Mouse (Mus musculus): ENCODE results near the gene Neurl1a. TPM values are rescaled to one million over a fixed set of nuclear protein-coding genes. Genes with fewer than 3 reads are reported as not detected.

Gene Neurl1a
- polyA plus RNA-seq, 1 experiment from 2014 or later: 9.6 TPM

DNA sequence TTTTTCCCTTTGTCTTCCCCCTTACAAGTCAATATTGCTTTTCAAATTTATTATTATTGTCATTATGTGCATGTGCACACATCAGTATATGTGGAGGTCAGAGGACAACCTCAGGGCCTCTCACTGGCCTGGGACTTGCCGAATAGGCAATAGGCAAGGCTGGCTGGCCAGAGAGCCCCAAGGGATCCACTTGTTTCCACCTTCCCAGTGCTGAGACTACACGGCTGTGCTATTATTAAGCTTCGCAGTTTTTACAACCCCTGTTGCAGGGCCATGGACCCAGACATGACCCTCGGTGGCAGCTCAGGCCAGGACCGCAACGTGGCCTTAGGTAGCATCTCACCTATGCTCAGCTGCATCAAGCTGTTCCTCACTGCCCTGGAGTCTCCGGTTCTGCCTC, 33.8 kb downstream of the Neurl1a start:
- H3K4me1 ChIP-seq (ENCODE audit: control insufficient read depth, insufficient read depth, low read length): peaks cover 9% of the 10 kb centered on the region
- H3K9ac ChIP-seq (replicated peaks; ENCODE audit: low read length): no peak overlapping the region
- no peaks in the 10 kb centered on the region for H3K9me3 ChIP-seq (ENCODE audit: control insufficient read depth, low read length)
- H3K36me3 ChIP-seq (ENCODE audit: control insufficient read depth, insufficient read depth, low read length): no peaks in the 10 kb centered on the region
- DNase-seq (no peak), ATAC-seq (ENCODE audit: low FRiP score, low TSS enrichment) (no peak)
- no peak overlapping the region for H3K4me3 ChIP-seq (replicated peaks; ENCODE audit: low read depth, low read length)
- H3K27me3 ChIP-seq (ENCODE audit: control insufficient read depth, insufficient read depth, low read length): no peaks in the 10 kb centered on the region
- no peak overlapping the region for H3K4me2 ChIP-seq (ENCODE audit: low read length)
- 79% methylated on average over 7 of the region's 7 CpGs for whole genome bisulfite sequencing
- H3K27ac ChIP-seq (replicated peaks; ENCODE audit: low read depth, low read length): peak overlapping the region; percentile 10

GRCm38 (mm10) chr19:47213470-47213869, 34.9 kb downstream of the Neurl1a start:
- Histone ChIP-seq H3K27me3 (ENCODE audit: control insufficient read depth, insufficient read depth, low read length) (no peaks in the 10 kb centered on the region), H3K4me3 (replicated peaks; ENCODE audit: low read depth, low read length) (no peak overlapping the region), H3K4me1 (ENCODE audit: control insufficient read depth, insufficient read depth, low read length) (peaks cover 9% of the 10 kb centered on the region), H3K9me3 (ENCODE audit: control insufficient read depth, low read length) (no peaks in the 10 kb centered on the region), H3K9ac (replicated peaks; ENCODE audit: low read length) (no peak overlapping the region), H3K36me3 (ENCODE audit: control insufficient read depth, insufficient read depth, low read length) (no peaks in the 10 kb centered on the region), H3K4me2 (ENCODE audit: low read length) (no peak overlapping the region), H3K27ac (replicated peaks; ENCODE audit: low read depth, low read length) (no peak overlapping the region)
- ATAC-seq (ENCODE audit: low FRiP score, low TSS enrichment) (no peak), DNase-seq (no peak)
- 72% methylated on average over 1 of the region's 1 CpGs for WGBS

DNA sequence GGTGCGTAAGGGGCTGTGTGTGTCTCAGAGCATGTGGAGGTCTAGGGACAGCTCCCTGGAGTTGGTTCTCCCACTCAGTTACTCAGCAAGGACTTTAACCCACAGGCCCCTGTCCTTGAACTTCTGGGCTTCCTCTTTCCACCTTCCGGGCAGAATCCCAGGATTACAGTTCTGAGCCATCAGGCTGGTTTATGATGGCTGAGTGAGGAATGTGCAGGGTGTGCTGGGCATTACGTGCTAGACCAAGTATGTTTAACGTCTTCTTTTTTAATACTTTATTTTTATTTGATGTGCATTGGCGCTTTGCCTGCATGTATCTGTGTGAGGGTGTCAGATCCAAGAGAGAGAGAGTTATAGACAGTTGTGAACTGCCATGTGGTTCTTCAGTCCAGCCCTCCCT, 38.1 kb downstream of the Neurl1a start:
- DNase-seq: no peak
- Histone ChIP-seq H3K27ac (replicated peaks; ENCODE audit: low read depth, low read length) (no peak overlapping the region), H3K4me3 (replicated peaks; ENCODE audit: low read depth, low read length) (no peak overlapping the region), H3K9me3 (ENCODE audit: control insufficient read depth, low read length) (no peaks in the 10 kb centered on the region), H3K27me3 (ENCODE audit: control insufficient read depth, insufficient read depth, low read length) (no peaks in the 10 kb centered on the region), H3K4me1 (ENCODE audit: control insufficient read depth, insufficient read depth, low read length) (peaks cover 14% of the 10 kb centered on the region), H3K36me3 (ENCODE audit: control insufficient read depth, insufficient read depth, low read length) (no peaks in the 10 kb centered on the region), H3K9ac (replicated peaks; ENCODE audit: low read length) (no peak overlapping the region), H3K4me2 (ENCODE audit: low read length) (no peak overlapping the region)
- WGBS: 92% methylated on average over 5 of the region's 5 CpGs
- no peak for ATAC-seq (ENCODE audit: low FRiP score, low TSS enrichment)

GRCm38 (mm10) chr19:47219622-47220021, 41.0 kb downstream of the Neurl1a start:
- H3K27me3 ChIP-seq (ENCODE audit: control insufficient read depth, insufficient read depth, low read length): no peaks in the 10 kb centered on the region
- 82% methylated on average over 4 of the region's 4 CpGs for WGBS
- DNase-seq (no peak), ATAC-seq (ENCODE audit: low FRiP score, low TSS enrichment) (no peak)
- no peaks in the 10 kb centered on the region for H3K36me3 ChIP-seq (ENCODE audit: control insufficient read depth, insufficient read depth, low read length)
- H3K4me3 ChIP-seq (replicated peaks; ENCODE audit: low read depth, low read length): no peak overlapping the region
- peaks cover 9% of the 10 kb centered on the region for H3K4me1 ChIP-seq (ENCODE audit: control insufficient read depth, insufficient read depth, low read length)
- no peaks in the 10 kb centered on the region for H3K9me3 ChIP-seq (ENCODE audit: control insufficient read depth, low read length)
- no peak overlapping the region for H3K9ac ChIP-seq (replicated peaks; ENCODE audit: low read length)
- H3K4me2 ChIP-seq (ENCODE audit: low read length): no peak overlapping the region
- H3K27ac ChIP-seq (replicated peaks; ENCODE audit: low read depth, low read length): no peak overlapping the region

DNA sequence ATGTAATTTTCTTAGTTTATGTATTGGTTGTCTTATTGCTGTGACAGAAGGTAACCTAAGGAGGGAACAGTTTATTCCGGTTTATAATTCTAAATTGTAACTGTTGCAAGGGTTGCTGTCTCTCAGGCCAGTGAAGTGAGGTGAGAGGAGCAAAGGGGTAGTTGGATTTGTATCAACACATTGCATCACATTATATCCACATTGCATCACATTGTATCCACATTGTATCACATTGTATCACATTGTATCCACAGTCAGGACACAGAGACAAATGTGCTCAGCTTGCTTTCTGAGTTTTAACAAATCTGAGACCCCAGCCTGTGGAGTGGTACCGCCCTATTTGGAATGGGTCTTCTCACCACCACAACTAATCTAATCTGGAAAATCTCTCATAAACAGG, 41.6 kb downstream of the Neurl1a start:
- ATAC-seq (ENCODE audit: low FRiP score, low TSS enrichment) (no peak), DNase-seq (no peak)
- no peak overlapping the region for H3K9ac ChIP-seq (replicated peaks; ENCODE audit: low read length)
- H3K4me3 ChIP-seq (replicated peaks; ENCODE audit: low read depth, low read length): no peak overlapping the region
- H3K9me3 ChIP-seq (ENCODE audit: control insufficient read depth, low read length): no peaks in the 10 kb centered on the region
- H3K27me3 ChIP-seq (ENCODE audit: control insufficient read depth, insufficient read depth, low read length): no peaks in the 10 kb centered on the region
- 79% methylated on average over 2 of the region's 2 CpGs for WGBS
- H3K4me1 ChIP-seq (ENCODE audit: control insufficient read depth, insufficient read depth, low read length): peaks cover 9% of the 10 kb centered on the region
- H3K4me2 ChIP-seq (ENCODE audit: low read length): no peak overlapping the region
- no peaks in the 10 kb centered on the region for H3K36me3 ChIP-seq (ENCODE audit: control insufficient read depth, insufficient read depth, low read length)
- no peak overlapping the region for H3K27ac ChIP-seq (replicated peaks; ENCODE audit: low read depth, low read length)

GRCm38 (mm10) chr19:47221006-47221405, 42.4 kb downstream of the Neurl1a start:
- no peaks in the 10 kb centered on the region for H3K36me3 ChIP-seq (ENCODE audit: control insufficient read depth, insufficient read depth, low read length)
- H3K9ac ChIP-seq (replicated peaks; ENCODE audit: low read length): no peak overlapping the region
- no peak overlapping the region for H3K4me3 ChIP-seq (replicated peaks; ENCODE audit: low read depth, low read length)
- WGBS: 70% methylated on average over 4 of the region's 4 CpGs
- no peaks in the 10 kb centered on the region for H3K9me3 ChIP-seq (ENCODE audit: control insufficient read depth, low read length)
- no peaks in the 10 kb centered on the region for H3K27me3 ChIP-seq (ENCODE audit: control insufficient read depth, insufficient read depth, low read length)
- DNase-seq: no peak
- ATAC-seq (ENCODE audit: low FRiP score, low TSS enrichment): no peak
- H3K4me2 ChIP-seq (ENCODE audit: low read length): no peak overlapping the region
- H3K27ac ChIP-seq (replicated peaks; ENCODE audit: low read depth, low read length): no peak overlapping the region
- H3K4me1 ChIP-seq (ENCODE audit: control insufficient read depth, insufficient read depth, low read length): peaks cover 9% of the 10 kb centered on the region

DNA sequence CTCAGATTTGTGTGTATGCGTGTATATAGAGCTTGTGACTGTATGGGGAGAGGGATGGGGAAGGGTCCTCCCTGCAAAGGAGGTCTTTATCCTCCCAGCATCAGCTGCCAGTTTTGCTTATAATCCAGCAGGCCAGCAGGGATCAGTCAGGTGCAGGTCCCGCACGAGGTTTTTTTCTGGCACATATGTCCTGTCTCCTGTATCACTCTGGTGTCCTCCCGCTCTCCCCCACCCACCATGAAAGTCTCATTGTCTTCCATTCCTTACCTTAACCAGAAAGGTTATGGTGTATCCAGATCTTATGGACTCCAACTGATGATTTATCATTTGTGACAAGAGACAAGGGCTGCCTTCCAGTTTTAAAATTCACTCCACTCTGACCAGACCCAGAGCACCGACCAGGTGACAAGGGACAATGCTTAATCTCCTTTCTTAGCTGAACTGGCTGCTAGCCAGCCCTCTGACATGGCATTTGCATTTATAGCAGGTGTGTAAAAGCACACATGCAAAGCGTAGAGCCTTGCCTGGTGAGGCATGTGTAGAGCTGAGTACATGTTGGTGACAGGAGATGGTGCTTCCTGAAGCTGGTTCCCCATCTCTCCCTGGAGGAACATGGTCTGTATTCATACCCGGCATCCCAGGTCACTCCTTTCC, 43.0 kb downstream of the Neurl1a start:
- Histone ChIP-seq H3K27me3 (ENCODE audit: control insufficient read depth, insufficient read depth, low read length) (no peaks in the 10 kb centered on the region), H3K4me3 (replicated peaks; ENCODE audit: low read depth, low read length) (no peak overlapping the region), H3K36me3 (ENCODE audit: control insufficient read depth, insufficient read depth, low read length) (no peaks in the 10 kb centered on the region), H3K27ac (replicated peaks; ENCODE audit: low read depth, low read length) (peak overlapping the region; percentile 45; the same call in 1 of the 2 replicates), H3K4me1 (ENCODE audit: control insufficient read depth, insufficient read depth, low read length) (peaks cover 9% of the 10 kb centered on the region), H3K9me3 (ENCODE audit: control insufficient read depth, low read length) (no peaks in the 10 kb centered on the region), H3K4me2 (ENCODE audit: low read length) (no peak overlapping the region), H3K9ac (replicated peaks; ENCODE audit: low read length) (no peak overlapping the region)
- ATAC-seq (ENCODE audit: low FRiP score, low TSS enrichment): no peak
- peak; percentile 48 for DNase-seq
- 53% methylated on average over 7 of the region's 7 CpGs for WGBS

DNA sequence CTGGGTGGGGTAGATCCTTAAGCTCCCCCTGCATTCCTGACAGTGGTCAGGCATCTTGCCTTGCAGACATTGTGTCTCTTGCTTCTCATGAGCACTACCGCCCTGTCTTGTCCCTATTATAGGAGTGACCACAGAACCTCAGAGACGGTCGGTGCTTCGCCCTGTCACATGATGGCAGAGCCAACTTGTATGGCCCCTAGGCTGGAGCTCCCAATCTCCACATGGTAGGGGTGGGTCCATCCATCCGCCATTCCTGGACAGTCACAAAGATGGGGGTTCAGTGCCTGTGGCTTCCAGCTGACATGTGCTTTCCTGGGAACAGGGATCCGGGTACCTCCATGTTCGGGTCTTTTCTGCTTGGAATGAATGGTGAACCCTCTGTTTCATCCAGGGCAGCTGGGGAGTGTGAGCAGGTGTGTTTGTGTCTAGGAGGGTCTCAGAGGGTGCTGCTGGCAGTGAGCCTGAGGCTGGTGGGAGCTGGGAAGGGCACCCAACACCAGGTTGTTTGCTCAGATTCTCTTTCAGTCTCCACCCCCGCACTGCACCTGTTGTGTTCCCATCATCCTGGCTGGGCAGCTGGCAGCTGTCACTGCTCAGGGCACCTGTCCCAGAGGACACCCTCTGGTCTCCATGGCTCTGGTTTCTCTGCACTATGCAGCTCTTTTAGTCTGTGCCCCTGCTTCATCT, 43.7 kb downstream of the Neurl1a start:
- H3K4me1 ChIP-seq (ENCODE audit: control insufficient read depth, insufficient read depth, low read length): peaks cover 9% of the 10 kb centered on the region
- H3K9me3 ChIP-seq (ENCODE audit: control insufficient read depth, low read length): no peaks in the 10 kb centered on the region
- no peaks in the 10 kb centered on the region for H3K27me3 ChIP-seq (ENCODE audit: control insufficient read depth, insufficient read depth, low read length)
- H3K4me3 ChIP-seq (replicated peaks; ENCODE audit: low read depth, low read length): no peak overlapping the region
- no peak for DNase-seq
- H3K36me3 ChIP-seq (ENCODE audit: control insufficient read depth, insufficient read depth, low read length): no peaks in the 10 kb centered on the region
- peak overlapping the region; percentile 45; the same call in 1 of the 2 replicates for H3K27ac ChIP-seq (replicated peaks; ENCODE audit: low read depth, low read length)
- H3K4me2 ChIP-seq (ENCODE audit: low read length): no peak overlapping the region
- no peak overlapping the region for H3K9ac ChIP-seq (replicated peaks; ENCODE audit: low read length)
- no peak for ATAC-seq (ENCODE audit: low FRiP score, low TSS enrichment)
- WGBS: 92% methylated on average over 8 of the region's 8 CpGs
